Mouse (Mus musculus): ENCODE results near the gene Ppip5k1.
A peak's percentile ranks its signal among the peaks of the same experiment; 100 is the strongest.

Ppip5k1 gene

GRCm38 (mm10) chr2:121297701-121298100 lies 57.5 kb downstream of the Ppip5k1 start:
- DNase-seq = no peak

DNA sequence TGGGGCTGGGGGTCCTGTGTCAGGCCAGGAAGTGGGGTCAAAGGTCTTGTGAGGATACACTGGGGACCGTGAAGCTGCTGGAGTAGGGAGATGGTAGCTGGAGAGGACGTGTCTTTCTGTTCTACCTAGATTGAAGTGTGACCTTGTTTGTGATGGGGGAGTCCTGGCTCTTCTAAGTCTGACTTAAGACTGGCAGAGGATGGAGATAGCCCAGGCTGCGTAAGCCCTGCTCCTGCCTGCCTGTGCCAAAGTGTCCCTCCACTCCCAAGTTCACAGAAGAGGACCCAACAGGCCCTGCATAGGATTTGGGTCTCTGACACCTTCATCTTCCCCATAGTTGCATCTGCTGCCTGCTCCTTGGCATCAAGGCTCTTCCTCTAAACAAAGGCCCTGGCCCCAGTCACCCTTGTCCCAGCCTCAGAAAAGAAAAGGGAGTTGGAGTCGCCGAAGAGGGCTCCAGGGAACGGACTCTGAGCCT lies 58.4 kb downstream of the Ppip5k1 start:
- DNase-seq = no peak

DNA sequence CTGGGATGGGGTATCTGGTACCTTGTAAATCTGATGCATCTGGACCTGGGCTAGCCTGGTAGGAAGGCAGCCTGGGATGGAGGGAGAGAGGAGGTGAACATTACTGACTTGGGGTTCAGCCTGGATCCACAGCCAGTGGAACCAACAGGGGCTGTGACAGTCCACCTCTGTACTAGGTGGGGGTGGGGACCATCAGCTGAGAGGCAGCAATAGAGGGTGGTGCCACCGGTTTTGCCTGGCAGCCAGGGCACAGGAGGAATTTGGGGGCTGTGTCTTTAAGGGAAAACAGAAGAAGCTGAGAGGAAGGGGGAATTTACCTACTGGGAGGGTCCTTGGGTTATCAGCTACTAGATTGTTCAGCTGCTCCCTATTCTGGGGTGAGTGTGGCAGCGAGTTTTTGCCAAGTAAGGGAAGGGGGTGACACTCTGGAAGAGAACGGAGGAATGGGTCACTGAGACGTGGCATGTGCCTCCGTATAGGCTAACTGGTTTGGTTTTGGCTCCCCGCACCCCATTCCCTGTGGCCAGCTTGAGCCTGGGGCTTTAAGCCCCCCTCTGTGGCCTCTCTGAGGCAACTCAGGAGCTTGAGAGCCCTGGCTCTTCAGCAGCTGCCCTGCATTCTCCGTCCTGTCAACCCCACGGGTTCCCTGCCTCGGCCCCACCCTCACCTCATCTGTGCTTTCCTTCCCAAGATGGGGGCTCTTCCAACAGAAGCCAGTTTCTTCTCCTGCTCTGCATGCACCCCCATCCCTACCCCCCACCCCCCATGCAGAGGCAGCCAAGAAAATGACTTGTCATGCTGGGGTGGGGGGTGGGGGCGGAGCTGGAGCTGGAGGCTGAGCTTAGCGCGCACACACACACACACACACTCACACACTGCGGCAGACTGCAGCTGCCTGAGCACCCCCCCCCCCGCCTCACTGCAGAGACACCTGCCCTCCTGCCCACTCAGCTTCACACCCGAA lies 59.3 kb downstream of the Ppip5k1 start:
- no peak for DNase-seq

GRCm38 (mm10) chr2:121294753-121295607 lies 60.2 kb downstream of the Ppip5k1 start:
- DNase-seq = no peak

GRCm38 (mm10) chr2:121294182-121294581 lies 61.0 kb downstream of the Ppip5k1 start:
- DNase-seq = no peak

GRCm38 (mm10) chr2:121292316-121293013 lies 62.7 kb downstream of the Ppip5k1 start:
- DNase-seq = no peak

GRCm38 (mm10) chr2:121289730-121290540 lies 65.3 kb downstream of the Ppip5k1 start:
- no peak for DNase-seq

- DNase-seq = peak; percentile 86
These were observed 66.1 kb downstream of the Ppip5k1 start, which contains the start of gene Map1a for GRCm38 (mm10) chr2:121288901-121289729. TSS of gene Map1a (plus strand) at chr2:121289600.

DNA sequence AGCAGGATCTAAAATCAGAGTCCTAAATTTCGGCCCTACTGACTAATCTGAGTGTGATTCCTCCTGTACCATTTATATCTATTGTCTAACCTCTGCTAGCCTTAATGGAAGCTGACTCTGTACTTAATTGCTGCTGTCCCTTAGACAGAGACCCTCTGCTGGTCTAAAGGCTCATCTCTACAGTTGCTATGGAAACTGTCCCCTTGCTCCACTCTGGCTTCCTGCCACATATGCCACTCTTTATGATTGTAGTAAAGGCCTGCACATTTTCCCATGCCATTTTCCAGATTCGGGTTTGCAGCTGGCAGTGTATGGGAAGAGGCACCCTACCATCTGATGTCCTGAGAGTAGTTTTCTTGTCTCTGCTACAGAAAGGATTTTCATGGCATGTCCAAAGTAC lies 67.3 kb downstream of the Ppip5k1 start:
- DNase-seq = no peak

GRCm38 (mm10) chr2:121271928-121272516 lies 83.2 kb downstream of the Ppip5k1 start:
- DNase-seq = no peak

DNA sequence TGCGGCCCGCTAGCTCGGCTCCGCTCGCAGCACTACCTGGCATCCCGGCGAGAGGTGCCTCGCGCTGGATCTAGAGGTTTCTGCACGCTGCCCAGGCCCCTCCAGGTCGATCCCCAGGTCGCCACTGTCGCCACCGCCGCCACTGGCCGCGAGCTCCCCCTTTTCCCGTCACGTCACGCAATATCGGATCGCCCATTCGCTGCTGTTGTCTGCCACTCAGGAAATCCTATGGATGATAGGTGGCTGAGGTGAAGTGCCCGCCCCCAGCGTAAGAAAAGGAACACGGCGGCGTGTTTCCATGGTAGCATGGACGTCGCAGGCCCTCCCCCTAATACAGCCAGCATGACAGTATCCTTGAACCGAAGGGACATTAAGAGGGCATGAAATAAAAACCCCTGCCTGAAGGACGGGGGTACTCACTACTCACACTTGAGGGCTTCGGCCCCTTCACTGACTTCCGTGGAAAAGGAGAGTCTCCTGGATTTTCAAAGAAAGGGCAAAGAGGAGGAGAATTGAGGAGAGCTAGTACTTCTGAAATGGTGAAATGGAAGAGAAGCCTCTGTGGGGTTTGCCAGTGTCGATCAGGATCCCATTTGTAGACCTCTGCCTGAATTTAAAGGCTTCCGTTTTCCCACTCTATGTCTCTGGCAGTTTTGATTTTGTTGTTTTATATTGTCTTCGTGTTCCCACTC lies 83.8 kb downstream of the Ppip5k1 start, which contains the start of gene Trp53bp1:
Gene Trp53bp1, minus strand, starts transcription at position 172 of the 692 bp plus-strand sequence.
- DNase-seq = peak; percentile 98

DNA sequence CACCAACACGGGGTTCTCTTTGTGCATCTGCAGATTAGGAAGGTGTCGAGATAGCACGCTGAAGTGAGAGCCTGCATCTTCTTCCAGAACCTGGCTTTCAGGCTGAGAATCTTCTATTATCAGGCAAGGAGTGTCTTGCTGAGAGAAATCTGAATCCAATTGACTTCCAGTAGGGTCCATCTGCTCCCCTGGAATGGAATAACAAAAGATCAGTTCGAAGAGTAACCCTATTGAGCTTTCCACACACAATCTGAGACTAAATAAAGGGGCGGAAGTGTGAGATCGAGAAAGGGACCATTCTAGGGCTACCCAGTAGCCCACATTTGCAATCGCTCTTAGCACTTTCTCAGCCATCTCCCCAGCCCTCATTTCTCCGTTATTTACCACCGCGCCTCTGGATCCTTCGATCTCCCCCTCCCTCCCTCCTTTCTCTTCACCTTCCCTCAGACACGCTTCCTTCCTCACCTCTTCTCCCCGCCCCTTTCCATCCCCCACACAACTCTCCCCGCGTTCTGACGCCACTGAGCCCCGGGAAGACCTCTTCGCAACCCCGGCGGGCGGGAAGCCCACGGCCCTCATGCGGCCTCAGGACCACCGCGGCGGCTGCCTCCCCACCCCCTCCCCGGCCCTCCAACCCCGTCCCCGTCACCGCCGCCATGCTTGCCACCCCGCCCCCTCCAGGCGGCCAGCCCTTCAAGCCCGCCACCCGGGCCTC lies 84.5 kb downstream of the Ppip5k1 start:
- DNase-seq = no peak

DNA sequence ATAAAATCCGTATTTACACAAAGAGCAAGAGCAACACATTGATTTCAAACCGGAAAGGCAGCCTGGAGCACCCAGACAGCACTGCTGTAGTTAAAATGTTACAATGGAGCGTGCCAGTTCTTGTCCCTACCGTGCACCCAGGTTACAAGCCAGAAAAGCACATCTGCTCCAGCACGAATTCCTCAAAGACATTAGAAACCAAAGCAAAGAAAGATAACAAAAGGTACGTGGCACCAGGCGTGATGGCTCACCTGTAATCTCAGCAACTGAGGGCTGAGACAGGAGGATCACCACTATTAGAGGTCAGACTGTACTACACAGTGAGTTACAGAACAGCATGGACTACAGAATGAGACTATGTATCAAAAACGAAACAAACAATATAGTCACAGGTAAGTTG lies 86.8 kb downstream of the Ppip5k1 start:
- DNase-seq = no peak

All from kidney, adult 9 months (tissue).